Mouse (Mus musculus) brain, embryonic 14.5 days (tissue): Measurements from ENCODE around the gene Hoxa3.

Experiments
- CTCF ChIP-seq: fragments of 200-500 bp; IDR thresholded peaks from 2 replicates; pipeline ENCODE4 v1.5.1; 2012; ENCODE audit warnings: inconsistent platforms, mild to moderate bottlenecking, moderate library complexity, borderline replicate concordance; ENCODE audit not compliant: insufficient read depth, insufficient read length; ENCODE audit errors: extremely low read depth
- POLR2A ChIP-seq: fragments of 200-500 bp; IDR thresholded peaks from 2 replicates; pipeline ENCODE4 v1.6.1; 2012; ENCODE audit warnings: mild to moderate bottlenecking, inconsistent platforms, borderline replicate concordance; ENCODE audit not compliant: poor library complexity, insufficient read depth, insufficient read length, severe bottlenecking; ENCODE audit errors: extremely low read depth

- TF ChIP-seq POLR2A (no peak), CTCF (no peak)
These were observed 32.1 kb upstream of the Hoxa3 start for GRCm38 (mm10) chr6:52245040-52245756.
